Mouse (Mus musculus) spleen, adult 2 months (tissue): ENCODE data around the gene Ccser1. TPM values are rescaled to one million over a fixed set of nuclear protein-coding genes. Genes with fewer than 3 reads are reported as not detected.

ENCODE experiments used
- DNase-seq, 2 experiments: peaks; one replicate each; pipeline versions ENCODE4 v3.0.0 to v3.0.0-alpha.2; 2012 to 2021; ENCODE audit warnings: low spot score in 2 of 2, low read depth in 1 of 2
- H3K27ac ChIP-seq: fragments of 200-500 bp; 2 replicates; pipeline ENCODE4 v1.5.1; 2012; ENCODE audit warnings: low read length, inconsistent platforms; ENCODE audit not compliant: insufficient read depth
- H3K27me3 ChIP-seq: fragments of 200-500 bp; 2 replicates; pipeline ENCODE4 v1.6.1; 2012; ENCODE audit warnings: mild to moderate bottlenecking, moderate library complexity, low read length, inconsistent platforms; ENCODE audit not compliant: control insufficient read depth, insufficient read depth
- H3K36me3 ChIP-seq: fragments of 200-500 bp; 2 replicates; pipeline ENCODE4 v1.6.1; 2012; ENCODE audit warnings: mild to moderate bottlenecking, low read length, inconsistent platforms; ENCODE audit not compliant: control insufficient read depth, insufficient read depth
- H3K4me1 ChIP-seq: fragments of 200-500 bp; 2 replicates; pipeline ENCODE4 v1.6.1; 2011; ENCODE audit warnings: inconsistent platforms; ENCODE audit not compliant: control insufficient read depth, insufficient read depth, insufficient read length
- H3K4me3 ChIP-seq: fragments of 200-500 bp; 2 replicates; pipeline ENCODE4 v1.5.1; 2011; ENCODE audit warnings: mild to moderate bottlenecking, inconsistent platforms; ENCODE audit not compliant: insufficient read depth, insufficient read length; ENCODE audit errors: extremely low read depth
- CTCF ChIP-seq: fragments of 200-500 bp; IDR thresholded peaks from 2 replicates; pipeline ENCODE4 v1.5.1; 2011; ENCODE audit warnings: mild to moderate bottlenecking, inconsistent platforms; ENCODE audit not compliant: insufficient read depth, insufficient read length, insufficient replicate concordance; ENCODE audit errors: extremely low read depth
- POLR2A ChIP-seq: fragments of 200-500 bp; IDR thresholded peaks from 2 replicates; pipeline ENCODE4 v1.6.1; 2011; ENCODE audit warnings: low read depth, low read length, inconsistent platforms
- WGBS: fragments of 180-500 bp; shearing (Covaris S2); methylation state at CpG from one replicate; pipeline ENCODE4 v1.1.7; 2018; 5-methylcytosine and 5-hydroxymethylcytosine counted together
- polyA plus RNA-seq: library from polyadenylated mRNA; depleted of rRNA; stranded (reverse); fragments of >200 nt; gene quantifications from 2 replicates; pipeline ENCODE4 v1.2.3, GENCODE M21; 2012

The Ccser1 gene
- polyA plus RNA-seq, 1 experiment = 0.82 TPM

DNA sequence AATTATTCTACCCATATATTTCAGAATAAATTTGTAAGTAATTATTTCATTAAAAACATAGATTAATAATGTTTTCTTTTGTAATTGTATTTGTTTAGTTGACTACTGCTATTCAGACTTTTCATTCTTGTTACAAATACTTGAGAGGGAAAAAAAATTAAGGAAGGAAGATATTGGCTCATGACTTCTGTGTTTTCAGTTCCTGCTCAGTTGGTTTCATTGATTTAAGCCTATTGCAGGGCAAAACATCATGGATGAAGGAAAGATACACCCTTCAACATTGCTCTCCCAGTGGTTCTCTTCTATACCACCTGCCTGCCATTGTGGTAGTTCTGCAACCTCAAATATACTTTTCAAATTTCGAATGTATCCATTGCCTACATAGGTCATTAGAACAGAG lies 541.1 kb downstream of the Ccser1 start:
- TF ChIP-seq CTCF (no peak), POLR2A (no peak)
- Histone ChIP-seq H3K27ac (no peak overlapping the region), H3K4me3 (no peak overlapping the region), H3K36me3 (no peaks in the 10 kb centered on the region), H3K4me1 (no peaks in the 10 kb centered on the region), H3K27me3 (no peaks in the 10 kb centered on the region)
- no peak for DNase-seq
- WGBS = 63% methylated on average over 1 of the region's 1 CpGs

GRCm38 (mm10) chr6:61729065-61729464 lies 548.9 kb downstream of the Ccser1 start:
- Histone ChIP-seq H3K4me1 (no peaks in the 10 kb centered on the region), H3K36me3 (no peaks in the 10 kb centered on the region), H3K4me3 (no peak overlapping the region), H3K27me3 (no peaks in the 10 kb centered on the region), H3K27ac (no peak overlapping the region)
- no peak for DNase-seq
- TF ChIP-seq CTCF = no peak
- TF ChIP-seq POLR2A = no peak
- WGBS = 85% methylated on average over 1 of the region's 1 CpGs

GRCm38 (mm10) chr6:61730088-61730880 lies 550.2 kb downstream of the Ccser1 start:
- 83% methylated on average over 5 of the region's 5 CpGs for WGBS
- no peak for TF ChIP-seq CTCF
- TF ChIP-seq POLR2A = no peak
- no peak overlapping the region for H3K4me3 ChIP-seq
- no peaks in the 10 kb centered on the region for H3K27me3 ChIP-seq
- DNase-seq = no peak
- no peaks in the 10 kb centered on the region for H3K4me1 ChIP-seq
- no peaks in the 10 kb centered on the region for H3K36me3 ChIP-seq
- H3K27ac ChIP-seq = no peak overlapping the region

GRCm38 (mm10) chr6:61746346-61746745 lies 566.2 kb downstream of the Ccser1 start:
- DNase-seq = no peak
- H3K4me3 ChIP-seq = no peak overlapping the region
- TF ChIP-seq CTCF (no peak), POLR2A (no peak)
- H3K27ac ChIP-seq = no peak overlapping the region
- no peaks in the 10 kb centered on the region for H3K36me3 ChIP-seq
- no peaks in the 10 kb centered on the region for H3K27me3 ChIP-seq
- 74% methylated on average over 1 of the region's 1 CpGs for WGBS
- H3K4me1 ChIP-seq = no peaks in the 10 kb centered on the region

GRCm38 (mm10) chr6:61762135-61762534 lies 582.0 kb downstream of the Ccser1 start:
- DNase-seq = no peak
- WGBS = 80% methylated on average over 3 of the region's 3 CpGs
- Histone ChIP-seq H3K36me3 (no peaks in the 10 kb centered on the region), H3K4me3 (no peak overlapping the region), H3K4me1 (no peaks in the 10 kb centered on the region), H3K27me3 (no peaks in the 10 kb centered on the region), H3K27ac (no peak overlapping the region)
- no peak for TF ChIP-seq CTCF
- TF ChIP-seq POLR2A = no peak

GRCm38 (mm10) chr6:61763379-61763778 lies 583.3 kb downstream of the Ccser1 start:
- no peaks in the 10 kb centered on the region for H3K36me3 ChIP-seq
- no peaks in the 10 kb centered on the region for H3K27me3 ChIP-seq
- DNase-seq = no peak
- H3K4me1 ChIP-seq = no peaks in the 10 kb centered on the region
- no peak overlapping the region for H3K27ac ChIP-seq
- TF ChIP-seq POLR2A = no peak
- no peak for TF ChIP-seq CTCF
- no peak overlapping the region for H3K4me3 ChIP-seq
- WGBS = 81% methylated on average over 5 of the region's 5 CpGs

GRCm38 (mm10) chr6:61765801-61766200 lies 585.7 kb downstream of the Ccser1 start:
- 78% methylated on average over 2 of the region's 2 CpGs for WGBS
- no peaks in the 10 kb centered on the region for H3K4me1 ChIP-seq
- H3K27ac ChIP-seq = no peak overlapping the region
- DNase-seq = no peak
- H3K36me3 ChIP-seq = no peaks in the 10 kb centered on the region
- no peaks in the 10 kb centered on the region for H3K27me3 ChIP-seq
- H3K4me3 ChIP-seq = no peak overlapping the region
- TF ChIP-seq POLR2A (no peak), CTCF (no peak)
